Mouse (Mus musculus) brain, embryonic 14.5 days (tissue): ENCODE results near the gene Ivl. TPM values are rescaled to one million over a fixed set of nuclear protein-coding genes. Genes with fewer than 3 reads are reported as not detected.
A peak's percentile ranks its signal among the peaks of the same experiment; 100 is the strongest.

Experiments used
- DNase-seq: peaks from one replicate; pipeline ENCODE4 v3.0.0-alpha.2; 2011; ENCODE audit warnings: low read depth
- CTCF ChIP-seq: fragments of 200-500 bp; IDR thresholded peaks from 2 replicates; pipeline ENCODE4 v1.5.1; 2012; ENCODE audit warnings: inconsistent platforms, mild to moderate bottlenecking, moderate library complexity, borderline replicate concordance; ENCODE audit not compliant: insufficient read depth, insufficient read length; ENCODE audit errors: extremely low read depth
- POLR2A ChIP-seq: fragments of 200-500 bp; IDR thresholded peaks from 2 replicates; pipeline ENCODE4 v1.6.1; 2012; ENCODE audit warnings: mild to moderate bottlenecking, inconsistent platforms, borderline replicate concordance; ENCODE audit not compliant: poor library complexity, insufficient read depth, insufficient read length, severe bottlenecking; ENCODE audit errors: extremely low read depth
- polyA plus RNA-seq: library from polyadenylated mRNA; depleted of rRNA; stranded (reverse); fragments of >200 nt; gene quantifications from 2 replicates; pipeline ENCODE4 v1.2.3, GENCODE M21; 2012; rRNA removed

Ivl gene
- polyA plus RNA-seq, 1 experiment: not detected

GRCm38 (mm10) chr3:92578652-92579413, 5.3 kb upstream of the Ivl start:
- TF ChIP-seq CTCF (no peak), POLR2A (no peak)
- no peak for DNase-seq

- TF ChIP-seq CTCF: no peak
- TF ChIP-seq POLR2A: no peak
- DNase-seq: no peak
Observed at GRCm38 (mm10) chr3:92572514-92573155, 900 bp downstream of the Ivl start.

- no peak for TF ChIP-seq CTCF
- no peak for TF ChIP-seq POLR2A
Observed at GRCm38 (mm10) chr3:92568752-92569151, 4.8 kb downstream of the Ivl start.

GRCm38 (mm10) chr3:92565418-92565817, 8.1 kb downstream of the Ivl start:
- DNase-seq: peak; percentile 25
- TF ChIP-seq POLR2A (no peak), CTCF (no peak)

More at GRCm38 (mm10) chr3:92568752-92569151, 4.8 kb downstream of the Ivl start:
- no peak for DNase-seq

DNA sequence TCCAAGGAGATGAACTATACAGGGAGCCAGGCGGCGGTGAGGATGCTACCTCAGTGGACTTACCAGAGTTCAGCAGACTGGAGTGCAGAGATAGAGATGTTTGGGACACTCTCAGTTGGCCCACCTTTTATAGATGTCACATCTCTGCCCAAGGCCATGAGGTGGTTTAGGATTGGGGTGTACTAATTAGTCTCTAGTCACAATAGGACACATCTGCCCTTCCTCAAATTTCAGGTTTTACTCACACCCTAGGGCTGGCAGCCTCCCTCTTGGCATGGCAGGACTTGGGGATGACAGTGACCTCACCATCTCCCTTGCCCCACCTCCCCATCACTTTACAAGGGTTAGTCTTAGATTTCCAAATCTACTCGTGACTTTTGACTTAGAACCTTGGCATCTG, 39.1 kb downstream of the Ivl start, which contains the start of gene 2310046K23Rik:
2310046K23Rik (minus strand) TSS at position 101 of the 400 bp plus-strand sequence.
- TF ChIP-seq POLR2A (no peak), CTCF (no peak)
- no peak for DNase-seq

Other genes with a start within 250 kb of the Ivl start
- gene Sprr2d, start 234.6 kb downstream of the Ivl start, polyA plus RNA-seq: not detected in 2 replicates
- not detected in 2 replicates for gene Sprr2e, start 221.6 kb downstream of the Ivl start, polyA plus RNA-seq
- gene Sprr2f, start 208.5 kb downstream of the Ivl start, polyA plus RNA-seq: not detected in 2 replicates
- gene Sprr2h, start 188.1 kb downstream of the Ivl start, polyA plus RNA-seq: not detected in 2 replicates
- not detected in 2 replicates for gene Sprr2i, start 165.7 kb downstream of the Ivl start, polyA plus RNA-seq
- gene Sprr2j-ps, start 155.7 kb downstream of the Ivl start, polyA plus RNA-seq: not detected in 2 replicates
- 6.8 and 9.2 TPM in 2 replicates for gene Gm9774, start 144.3 kb downstream of the Ivl start, polyA plus RNA-seq
- gene Sprr2k, start 141.2 kb downstream of the Ivl start, polyA plus RNA-seq: not detected in 2 replicates
- gene Sprr1b, start 134.9 kb downstream of the Ivl start, polyA plus RNA-seq: 0.11 and 0.55 TPM in 2 replicates
- gene Sprr3, start 115.0 kb downstream of the Ivl start, polyA plus RNA-seq: not detected in 2 replicates
- 0.63 TPM in 1 of 2 replicates, not detected in the other for gene Sprr1a, start 87.8 kb downstream of the Ivl start, polyA plus RNA-seq
- not detected in 2 replicates for gene Sprr4, start 73.2 kb downstream of the Ivl start, polyA plus RNA-seq
- not detected in 2 replicates for gene 2310046K23Rik, start 39.2 kb downstream of the Ivl start, polyA plus RNA-seq
- gene Smcp, start 15.3 kb upstream of the Ivl start, polyA plus RNA-seq: not detected in 2 replicates
- not detected in 2 replicates for gene 2210017I01Rik, start 33.8 kb upstream of the Ivl start, polyA plus RNA-seq
- gene Lce6a, start 47.9 kb upstream of the Ivl start, polyA plus RNA-seq: not detected in 2 replicates
- not detected in 2 replicates for gene Lce1a1, start 74.6 kb upstream of the Ivl start, polyA plus RNA-seq
- not detected in 2 replicates for gene Lce1b, start 83.2 kb upstream of the Ivl start, polyA plus RNA-seq
- not detected in 2 replicates for gene Lce1a2, start 96.6 kb upstream of the Ivl start, polyA plus RNA-seq
- not detected in 2 replicates for gene Lce1c, start 105.5 kb upstream of the Ivl start, polyA plus RNA-seq
- not detected in 2 replicates for gene Lce1d, start 113.5 kb upstream of the Ivl start, polyA plus RNA-seq
- not detected in 2 replicates for gene Lce1e, start 135.3 kb upstream of the Ivl start, polyA plus RNA-seq
- gene Lce1f, start 146.6 kb upstream of the Ivl start, polyA plus RNA-seq: not detected in 2 replicates
- gene Gm38119, start 165.4 kb upstream of the Ivl start, polyA plus RNA-seq: not detected in 2 replicates
- gene Lce1g, start 178.6 kb upstream of the Ivl start, polyA plus RNA-seq: not detected in 2 replicates
- gene Lce1h, start 191.3 kb upstream of the Ivl start, polyA plus RNA-seq: not detected in 2 replicates
- gene Lce1i, start 205.2 kb upstream of the Ivl start, polyA plus RNA-seq: not detected in 2 replicates
- not detected in 2 replicates for gene Lce1j, start 216.8 kb upstream of the Ivl start, polyA plus RNA-seq
- gene Lce1k, start 234.2 kb upstream of the Ivl start, polyA plus RNA-seq: not detected in 2 replicates